Mouse (Mus musculus) C2C12 (cell line): ENCODE results near the gene Tet2. TPM values are rescaled to one million over a fixed set of nuclear protein-coding genes. Genes with fewer than 3 reads are reported as not detected.

ENCODE experiments used
- H3K27me3 ChIP-seq: one replicate; pipeline ENCODE4 v1.6.1; 2011; ENCODE audit not compliant: control insufficient read depth, insufficient read depth, insufficient read length
- H3K36me3 ChIP-seq: one replicate; pipeline ENCODE4 v1.6.1; 2011; ENCODE audit not compliant: control insufficient read depth, insufficient read depth
- H3K4me3 ChIP-seq: one replicate; pipeline ENCODE4 v1.5.1; 2011; ENCODE audit warnings: mild to moderate bottlenecking, control low read depth; ENCODE audit not compliant: poor library complexity, insufficient read depth, severe bottlenecking
- H3K79me2 ChIP-seq: one replicate; pipeline ENCODE4 v1.6.1; 2011; ENCODE audit not compliant: control insufficient read depth, insufficient read depth
- H3K79me3 ChIP-seq: one replicate; pipeline ENCODE4 v1.6.1; 2011; ENCODE audit warnings: low read depth, control low read depth
- H3ac ChIP-seq: one replicate; pipeline ENCODE3; 2011; ENCODE audit warnings: low read depth; ENCODE audit not compliant: control insufficient read depth, insufficient read length
- CEBPB ChIP-seq: IDR thresholded peaks from one replicate; pipeline ENCODE4 v1.6.1; 2011; ENCODE audit warnings: low read depth, mild to moderate bottlenecking, control low read depth, moderate library complexity
- CTCF ChIP-seq: IDR thresholded peaks from one replicate; pipeline ENCODE4 v1.5.1; 2011; ENCODE audit not compliant: control insufficient read depth, insufficient read depth, insufficient read length
- FOSL1 ChIP-seq: IDR thresholded peaks from one replicate; pipeline ENCODE4 v1.8.0; 2011; ENCODE audit warnings: mild to moderate bottlenecking, low read length; ENCODE audit not compliant: poor library complexity, insufficient read depth, severe bottlenecking
- MAX ChIP-seq: IDR thresholded peaks from one replicate; pipeline ENCODE4 v1.6.1; 2011; ENCODE audit warnings: mild to moderate bottlenecking, control low read depth
- MYOD1 ChIP-seq: IDR thresholded peaks from one replicate; pipeline ENCODE4 v1.6.1; 2011; ENCODE audit warnings: low read depth; ENCODE audit not compliant: control insufficient read depth, insufficient read length
- MYOG ChIP-seq: IDR thresholded peaks from one replicate; pipeline ENCODE4 v1.6.1; 2011; ENCODE audit not compliant: control insufficient read depth, insufficient read length; ENCODE audit errors: extremely low read depth
- USF1 ChIP-seq: IDR thresholded peaks from one replicate; pipeline ENCODE4 v1.6.1; 2011; ENCODE audit warnings: low read depth, mild to moderate bottlenecking, control low read depth, moderate library complexity
- polyA plus RNA-seq: library from polyadenylated mRNA; unstranded; fragments of >200 nt; fragmentation: generic; extraction: Trizol; gene quantifications from one replicate; pipeline ENCODE4 v1.2.1, GENCODE M21; 2012; ENCODE audit warnings: missing spikeins

The Tet2 gene
- polyA plus RNA-seq, 1 experiment = 1.5 TPM

DNA sequence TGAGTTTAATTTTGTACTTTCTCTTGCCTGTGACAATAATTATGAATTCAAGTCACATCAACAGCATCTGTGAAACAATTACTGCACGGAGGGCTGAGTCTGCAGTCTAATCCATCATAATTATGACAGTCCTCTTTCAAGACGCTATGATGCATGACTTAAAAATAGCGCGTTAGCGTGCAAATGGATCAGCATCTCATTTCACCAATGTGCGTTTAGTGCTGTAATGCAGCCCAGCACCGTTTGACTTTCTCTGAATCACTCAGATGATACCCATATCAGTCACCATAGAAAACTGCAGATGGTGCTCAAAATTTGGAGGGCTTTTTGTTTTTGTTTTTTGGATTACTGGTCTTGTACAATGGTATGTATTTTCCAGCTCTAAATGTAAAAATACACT, 48.0 kb downstream of the Tet2 start:
- Histone ChIP-seq H3K79me3 (no peaks in the 10 kb centered on the region), H3K79me2 (no peaks in the 10 kb centered on the region), H3ac (no peak overlapping the region), H3K27me3 (no peaks in the 10 kb centered on the region), H3K36me3 (peaks cover 3% of the 10 kb centered on the region), H3K4me3 (no peak overlapping the region)
- TF ChIP-seq FOSL1 = no peak
- TF ChIP-seq CTCF = no peak
- no peak for TF ChIP-seq MYOG
- no peak for TF ChIP-seq MAX
- no peak for TF ChIP-seq MYOD1
- no peak for TF ChIP-seq CEBPB
- TF ChIP-seq USF1 = no peak

DNA sequence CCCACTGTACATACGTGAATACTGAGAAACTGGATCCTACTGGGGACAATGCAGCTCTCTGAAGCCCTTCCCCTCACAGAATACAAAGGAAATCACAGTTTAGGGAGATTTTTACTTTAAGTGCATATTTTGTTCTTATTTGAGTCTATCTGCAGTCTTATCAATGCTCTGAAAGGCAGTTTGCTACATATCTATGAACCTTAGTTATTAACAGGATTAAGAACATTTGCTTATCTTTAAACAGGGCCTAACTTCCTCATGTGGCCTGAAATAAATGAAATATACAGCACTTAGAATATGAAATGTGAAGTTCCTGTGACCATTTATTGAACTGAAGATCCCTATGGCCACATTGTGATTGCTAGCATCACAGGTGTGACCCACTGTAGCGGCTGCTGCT, 53.6 kb downstream of the Tet2 start:
- H3K4me3 ChIP-seq = no peak overlapping the region
- peaks cover 21% of the 10 kb centered on the region for H3K36me3 ChIP-seq
- H3ac ChIP-seq = no peak overlapping the region
- no peaks in the 10 kb centered on the region for H3K27me3 ChIP-seq
- no peaks in the 10 kb centered on the region for H3K79me2 ChIP-seq
- TF ChIP-seq CTCF = no peak
- TF ChIP-seq MAX = no peak
- TF ChIP-seq MYOD1 = no peak
- TF ChIP-seq FOSL1 = no peak
- no peak for TF ChIP-seq CEBPB
- TF ChIP-seq MYOG = no peak
- no peak for TF ChIP-seq USF1
- no peaks in the 10 kb centered on the region for H3K79me3 ChIP-seq

DNA sequence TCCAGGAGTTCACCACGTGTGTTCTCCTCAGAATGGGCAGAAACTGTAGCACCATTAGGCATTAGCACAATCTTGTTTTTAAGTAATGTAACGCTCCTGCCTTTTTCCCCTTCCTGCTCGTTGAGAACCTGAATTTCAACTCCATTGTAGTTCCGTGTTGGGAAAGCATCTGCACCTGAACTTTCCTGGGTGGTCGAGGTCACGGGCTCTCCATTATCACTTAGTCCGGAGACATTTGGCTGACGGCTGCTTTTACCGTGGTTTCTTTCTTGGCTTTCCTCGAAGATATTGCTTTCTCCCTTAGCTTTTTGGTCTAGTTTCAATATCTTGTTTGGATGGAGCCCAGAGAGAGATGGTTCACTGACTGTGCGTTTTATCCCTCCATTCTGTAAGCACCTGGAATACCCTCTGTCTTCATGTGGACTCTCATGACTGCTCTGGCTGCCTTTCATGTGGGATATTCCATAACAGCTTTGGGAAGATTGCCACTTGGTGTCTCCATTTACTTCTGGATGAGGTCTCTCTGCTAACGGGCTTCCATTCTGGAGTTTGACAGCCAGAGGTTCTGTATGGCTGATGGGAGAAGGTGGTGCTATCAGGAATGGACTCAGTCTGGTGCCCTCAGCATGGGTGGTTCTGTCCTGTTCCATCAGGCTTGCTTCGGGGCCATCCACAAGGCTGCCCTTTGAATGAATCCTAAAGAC, 56.8 kb downstream of the Tet2 start:
- H3K79me2 ChIP-seq = no peaks in the 10 kb centered on the region
- TF ChIP-seq MAX (no peak), CTCF (no peak), MYOG (no peak), FOSL1 (no peak), MYOD1 (no peak), CEBPB (no peak), USF1 (no peak)
- H3K4me3 ChIP-seq = no peak overlapping the region
- no peaks in the 10 kb centered on the region for H3K79me3 ChIP-seq
- H3K36me3 ChIP-seq = peaks cover 32% of the 10 kb centered on the region
- no peaks in the 10 kb centered on the region for H3K27me3 ChIP-seq
- no peak overlapping the region for H3ac ChIP-seq

DNA sequence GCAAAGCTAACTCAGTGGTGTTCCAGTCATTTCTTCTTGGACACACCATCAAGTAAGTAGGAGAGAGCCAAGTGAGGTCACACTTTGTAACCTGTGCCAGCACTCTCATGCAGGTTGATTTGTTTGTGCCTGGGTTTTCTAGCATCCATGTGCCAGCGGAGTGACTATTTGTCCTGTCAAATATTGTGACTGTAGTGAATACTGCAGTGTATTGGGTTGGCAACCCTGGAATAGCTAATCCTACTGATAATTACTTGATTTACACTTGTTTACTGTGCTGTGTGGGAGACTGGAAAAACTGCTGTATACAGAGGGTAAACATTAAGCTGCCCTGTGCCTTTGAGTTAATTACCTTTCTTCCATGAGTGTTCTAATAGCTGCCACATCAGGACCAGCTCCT, 62.1 kb downstream of the Tet2 start:
- no peaks in the 10 kb centered on the region for H3K27me3 ChIP-seq
- H3K79me3 ChIP-seq = no peaks in the 10 kb centered on the region
- no peaks in the 10 kb centered on the region for H3K79me2 ChIP-seq
- H3K36me3 ChIP-seq = peaks cover 28% of the 10 kb centered on the region
- no peak overlapping the region for H3K4me3 ChIP-seq
- H3ac ChIP-seq = no peak overlapping the region
- TF ChIP-seq MAX = no peak
- no peak for TF ChIP-seq USF1
- no peak for TF ChIP-seq CTCF
- no peak for TF ChIP-seq FOSL1
- TF ChIP-seq MYOG = no peak
- no peak for TF ChIP-seq CEBPB
- no peak for TF ChIP-seq MYOD1

DNA sequence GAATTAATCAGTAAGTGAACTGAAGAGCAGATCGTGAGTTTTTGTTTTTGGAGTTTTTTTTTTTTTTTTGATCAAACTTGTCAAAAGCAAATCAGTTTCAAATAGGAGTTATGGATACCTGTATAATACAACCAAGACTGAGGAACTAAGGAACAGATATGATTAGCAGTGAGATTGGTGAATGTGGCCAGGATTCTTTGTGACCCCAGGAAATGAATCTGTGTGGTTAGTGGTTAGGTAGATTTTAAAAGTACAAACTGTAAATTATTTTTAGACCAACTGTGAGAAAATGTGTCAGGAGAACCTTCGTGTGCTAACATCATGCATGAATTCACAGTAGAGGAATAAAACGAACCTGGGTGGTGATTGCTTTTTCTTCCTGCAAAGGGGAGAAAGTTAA, 66.0 kb downstream of the Tet2 start:
- no peak for TF ChIP-seq MYOG
- no peak for TF ChIP-seq MYOD1
- TF ChIP-seq USF1 = no peak
- no peak for TF ChIP-seq FOSL1
- TF ChIP-seq CTCF = no peak
- no peak for TF ChIP-seq MAX
- TF ChIP-seq CEBPB = no peak
- Histone ChIP-seq H3K36me3 (peaks cover 5% of the 10 kb centered on the region), H3K79me2 (no peaks in the 10 kb centered on the region), H3K27me3 (no peaks in the 10 kb centered on the region), H3K79me3 (no peaks in the 10 kb centered on the region), H3K4me3 (no peak overlapping the region), H3ac (no peak overlapping the region)

DNA sequence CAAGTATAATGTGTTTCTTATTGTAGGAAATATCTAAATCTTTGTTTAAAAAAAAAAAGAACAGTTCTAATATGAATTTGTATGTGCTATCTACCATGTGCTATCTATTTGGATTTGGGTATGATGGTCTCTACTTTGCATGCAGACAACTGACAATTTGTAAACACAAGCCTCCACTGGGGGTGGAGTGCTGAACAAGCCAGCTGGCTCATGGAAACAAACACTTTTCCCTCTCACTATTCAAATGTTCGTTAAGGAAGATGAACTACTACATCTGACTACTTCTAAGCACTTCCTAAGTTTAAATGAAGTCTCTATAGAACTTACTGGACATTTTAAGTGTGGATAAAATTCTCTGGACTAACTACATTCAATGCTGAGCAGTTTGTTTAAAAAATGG, 71.2 kb downstream of the Tet2 start:
- Histone ChIP-seq H3K79me2 (no peaks in the 10 kb centered on the region), H3K79me3 (no peaks in the 10 kb centered on the region), H3K27me3 (no peaks in the 10 kb centered on the region), H3K36me3 (peaks cover 9% of the 10 kb centered on the region), H3K4me3 (no peak overlapping the region), H3ac (no peak overlapping the region)
- TF ChIP-seq FOSL1 (no peak), CEBPB (no peak), CTCF (no peak), MYOD1 (no peak), MAX (no peak), MYOG (no peak), USF1 (no peak)
